Mouse (Mus musculus): ENCODE results near the gene Oxct2a. TPM values are rescaled to one million over a fixed set of nuclear protein-coding genes. Genes with fewer than 3 reads are reported as not detected.

Oxct2a gene
- polyA plus RNA-seq (2014; fragmentation: Nextera tagmentation; extraction: Ambion mirVana): not detected in 2 replicates

DNA sequence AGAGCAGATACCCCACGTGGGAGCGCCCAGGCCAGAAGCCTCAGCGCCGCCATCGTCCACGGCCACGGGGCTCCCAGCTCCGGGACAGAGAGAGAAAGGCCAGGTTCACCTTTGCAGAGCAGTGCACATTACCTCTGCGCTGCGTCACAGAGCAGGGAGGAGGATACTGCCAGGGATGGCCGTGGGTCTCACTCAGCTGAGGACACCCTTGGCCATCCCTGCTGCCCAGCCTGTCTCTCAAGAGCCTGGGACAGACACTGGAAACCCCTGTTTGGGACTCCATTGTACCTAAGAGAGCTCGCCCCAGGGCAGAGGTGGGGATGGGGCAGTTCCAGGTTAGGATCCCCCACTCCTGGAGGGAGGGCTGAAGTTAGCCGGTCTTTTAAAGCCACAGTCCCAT, at the start of gene Oxct2a:
Gene Oxct2a, minus strand, starts transcription at position 101 of the 400 bp plus-strand sequence.
- Histone ChIP-seq H3K27ac (ENCODE audit: low read depth, low read length) (no peak within 1 kb of the TSS), H3K4me1 (ENCODE audit: control insufficient read depth, insufficient read depth, low read length) (no peaks in the 10 kb centered on the region), H3K4me3 (ENCODE audit: low read depth, low read length) (no peak within 1 kb of the TSS), H3K9me3 (ENCODE audit: control insufficient read depth, low read length) (no peaks in the 10 kb centered on the region), H3K27me3 (ENCODE audit: control insufficient read depth, insufficient read depth, low read length) (peaks cover 4% of the 10 kb centered on the region; the same call in 1 of the 2 replicates), H3K36me3 (ENCODE audit: control insufficient read depth, insufficient read depth, low read length) (no peaks in the 10 kb centered on the region), H3K4me2 (ENCODE audit: low read depth, low read length) (peak within 1 kb of the TSS; percentile 27; the same call in 1 of the 2 replicates), H3K9ac (replicated peaks; ENCODE audit: low read depth, low read length) (no peak within 1 kb of the TSS)
- no peak for ATAC-seq (ENCODE audit: low read depth)
- WGBS: 11% methylated on average over 13 of the region's 13 CpGs

DNA sequence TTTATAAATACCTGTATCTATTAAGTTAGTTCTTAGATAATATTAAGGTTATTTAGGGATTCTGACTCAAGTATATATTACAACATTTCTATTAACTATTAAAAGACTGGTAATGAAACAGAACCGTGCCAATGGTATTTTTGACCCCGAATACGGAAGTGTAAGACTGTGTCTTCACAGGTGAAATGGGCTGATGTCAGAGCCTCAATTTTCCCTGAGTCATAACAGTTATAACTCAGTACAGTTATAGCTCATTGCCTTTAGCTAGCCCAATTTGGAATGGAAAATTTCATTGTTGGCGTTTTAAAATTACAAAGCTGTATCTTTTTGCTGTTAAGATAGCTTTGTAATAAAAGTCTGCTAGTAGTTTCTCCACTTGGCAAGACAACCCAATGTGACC, 40.1 kb upstream of the Oxct2a start:
- no peak overlapping the region for H3K27ac ChIP-seq (ENCODE audit: low read depth, low read length)
- no peak for ATAC-seq (ENCODE audit: low read depth)
- peaks cover 82% of the 10 kb centered on the region for H3K36me3 ChIP-seq (ENCODE audit: control insufficient read depth, insufficient read depth, low read length)
- H3K27me3 ChIP-seq (ENCODE audit: control insufficient read depth, insufficient read depth, low read length): no peaks in the 10 kb centered on the region
- H3K4me1 ChIP-seq (ENCODE audit: control insufficient read depth, insufficient read depth, low read length): no peaks in the 10 kb centered on the region
- no peak overlapping the region for H3K4me2 ChIP-seq (ENCODE audit: low read depth, low read length)
- no peaks in the 10 kb centered on the region for H3K9me3 ChIP-seq (ENCODE audit: control insufficient read depth, low read length)
- WGBS: 97% methylated on average over 4 of the region's 4 CpGs
- no peak overlapping the region for H3K4me3 ChIP-seq (ENCODE audit: low read depth, low read length)
- H3K9ac ChIP-seq (replicated peaks; ENCODE audit: low read depth, low read length): no peak overlapping the region

DNA sequence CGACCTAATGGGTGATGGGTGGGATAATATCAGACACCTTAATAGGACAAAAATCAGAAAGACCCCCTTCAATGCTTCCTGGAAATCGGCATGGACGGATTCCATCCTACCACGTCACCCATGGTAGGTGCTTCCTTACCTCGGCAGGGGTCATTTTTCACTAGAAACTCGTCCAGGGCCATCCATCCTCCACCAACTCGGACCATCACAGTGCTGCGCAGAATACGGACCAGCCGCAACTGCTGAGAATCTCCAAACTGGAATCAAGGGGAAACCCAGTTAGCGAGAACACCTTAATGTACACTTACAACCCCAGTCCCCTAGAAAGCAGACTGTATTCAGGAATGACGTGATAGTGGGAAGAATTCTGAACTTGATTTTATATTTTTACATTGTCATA, 37.3 kb upstream of the Oxct2a start:
- H3K4me1 ChIP-seq (ENCODE audit: control insufficient read depth, insufficient read depth, low read length): no peaks in the 10 kb centered on the region
- no peak overlapping the region for H3K4me2 ChIP-seq (ENCODE audit: low read depth, low read length)
- peaks cover 70% of the 10 kb centered on the region for H3K36me3 ChIP-seq (ENCODE audit: control insufficient read depth, insufficient read depth, low read length)
- no peaks in the 10 kb centered on the region for H3K9me3 ChIP-seq (ENCODE audit: control insufficient read depth, low read length)
- H3K27me3 ChIP-seq (ENCODE audit: control insufficient read depth, insufficient read depth, low read length): no peaks in the 10 kb centered on the region
- 95% methylated on average over 12 of the region's 12 CpGs for WGBS
- H3K9ac ChIP-seq (replicated peaks; ENCODE audit: low read depth, low read length): no peak overlapping the region
- no peak overlapping the region for H3K27ac ChIP-seq (ENCODE audit: low read depth, low read length)
- ATAC-seq (ENCODE audit: low read depth): no peak
- no peak overlapping the region for H3K4me3 ChIP-seq (ENCODE audit: low read depth, low read length)

DNA sequence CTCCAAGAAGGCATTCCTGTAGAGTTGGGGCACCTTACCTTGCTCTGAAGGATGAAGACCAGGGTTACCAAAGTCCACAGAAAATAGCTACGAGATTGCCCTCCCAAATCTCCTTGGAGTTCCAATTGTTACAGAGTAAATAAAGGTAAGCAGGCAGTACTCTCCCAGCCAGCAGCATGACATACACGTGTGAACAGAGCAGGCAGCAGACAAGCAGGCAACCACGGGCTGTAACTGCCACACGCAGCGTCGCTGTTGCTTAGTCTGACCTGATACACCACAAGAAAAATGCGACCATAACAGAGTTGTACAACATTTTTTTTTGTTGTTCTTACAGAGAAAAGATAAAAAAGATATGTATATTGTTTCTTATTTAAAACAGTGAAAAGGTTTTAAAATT, 35.2 kb upstream of the Oxct2a start:
- H3K27me3 ChIP-seq (ENCODE audit: control insufficient read depth, insufficient read depth, low read length): no peaks in the 10 kb centered on the region
- 93% methylated on average over 7 of the region's 7 CpGs for WGBS
- no peak overlapping the region for H3K4me3 ChIP-seq (ENCODE audit: low read depth, low read length)
- peaks cover 70% of the 10 kb centered on the region for H3K36me3 ChIP-seq (ENCODE audit: control insufficient read depth, insufficient read depth, low read length)
- no peak overlapping the region for H3K9ac ChIP-seq (replicated peaks; ENCODE audit: low read depth, low read length)
- H3K27ac ChIP-seq (ENCODE audit: low read depth, low read length): no peak overlapping the region
- H3K4me2 ChIP-seq (ENCODE audit: low read depth, low read length): no peak overlapping the region
- H3K9me3 ChIP-seq (ENCODE audit: control insufficient read depth, low read length): no peaks in the 10 kb centered on the region
- no peaks in the 10 kb centered on the region for H3K4me1 ChIP-seq (ENCODE audit: control insufficient read depth, insufficient read depth, low read length)
- no peak for ATAC-seq (ENCODE audit: low read depth)

DNA sequence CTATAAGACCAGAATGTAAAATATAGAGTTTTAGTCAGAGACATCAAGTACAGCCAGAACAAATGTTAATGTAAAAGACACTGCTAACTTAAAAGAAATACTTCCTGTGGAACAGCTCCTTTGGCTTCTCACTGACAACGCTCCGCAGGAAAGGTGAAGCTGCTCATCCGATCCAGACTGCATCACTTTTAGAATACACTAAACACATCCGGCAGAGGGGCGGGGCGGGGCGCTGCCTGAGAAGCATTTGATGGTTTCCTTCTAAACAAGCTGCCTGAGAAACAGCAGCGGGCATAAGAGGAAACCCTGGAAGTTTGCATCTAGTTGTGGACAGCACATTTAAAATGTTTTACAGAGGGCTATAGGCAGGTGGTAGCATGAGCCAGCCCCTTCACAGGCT, 32.5 kb upstream of the Oxct2a start:
- Histone ChIP-seq H3K27ac (ENCODE audit: low read depth, low read length) (no peak overlapping the region), H3K4me2 (ENCODE audit: low read depth, low read length) (no peak overlapping the region), H3K4me1 (ENCODE audit: control insufficient read depth, insufficient read depth, low read length) (no peaks in the 10 kb centered on the region), H3K9ac (replicated peaks; ENCODE audit: low read depth, low read length) (no peak overlapping the region), H3K36me3 (ENCODE audit: control insufficient read depth, insufficient read depth, low read length) (peaks cover 68% of the 10 kb centered on the region), H3K27me3 (ENCODE audit: control insufficient read depth, insufficient read depth, low read length) (no peaks in the 10 kb centered on the region), H3K9me3 (ENCODE audit: control insufficient read depth, low read length) (no peaks in the 10 kb centered on the region), H3K4me3 (ENCODE audit: low read depth, low read length) (no peak overlapping the region)
- no peak for ATAC-seq (ENCODE audit: low read depth)
- 90% methylated on average over 8 of the region's 8 CpGs for WGBS

DNA sequence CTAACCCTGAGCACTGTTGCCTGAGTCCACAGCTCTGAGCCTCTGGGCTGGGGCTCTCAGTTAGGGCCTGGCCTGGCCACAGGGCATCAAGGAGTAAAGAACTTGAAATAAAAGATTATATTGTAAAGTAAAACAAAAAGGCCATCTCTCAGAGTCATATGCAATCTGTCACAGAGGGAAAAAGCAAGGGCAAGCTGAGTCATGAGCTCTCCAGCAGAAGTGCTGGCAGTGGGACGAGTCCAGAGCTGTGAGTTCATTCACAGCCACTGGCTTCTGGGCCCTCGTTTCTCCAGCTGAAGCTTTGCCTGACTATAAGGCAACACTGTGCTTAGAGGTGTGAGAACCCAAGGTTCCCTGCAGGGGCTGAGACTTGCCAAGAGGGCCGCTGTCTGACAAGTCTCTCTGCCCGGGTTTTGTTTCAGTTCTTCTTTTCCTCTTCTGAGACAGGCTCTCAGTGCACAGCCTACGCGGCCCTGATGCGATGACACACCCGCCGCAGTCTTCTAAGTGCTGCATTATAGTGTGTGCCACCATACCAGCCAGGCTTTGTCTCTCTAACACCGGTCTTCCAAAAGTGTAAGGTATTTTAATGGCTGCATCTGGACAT, 29.9 kb upstream of the Oxct2a start:
- H3K9ac ChIP-seq (replicated peaks; ENCODE audit: low read depth, low read length): no peak overlapping the region
- H3K9me3 ChIP-seq (ENCODE audit: control insufficient read depth, low read length): no peaks in the 10 kb centered on the region
- no peak overlapping the region for H3K27ac ChIP-seq (ENCODE audit: low read depth, low read length)
- H3K4me3 ChIP-seq (ENCODE audit: low read depth, low read length): no peak overlapping the region
- ATAC-seq (ENCODE audit: low read depth): no peak
- no peaks in the 10 kb centered on the region for H3K27me3 ChIP-seq (ENCODE audit: control insufficient read depth, insufficient read depth, low read length)
- WGBS: 92% methylated on average over 10 of the region's 10 CpGs
- peaks cover 70% of the 10 kb centered on the region for H3K36me3 ChIP-seq (ENCODE audit: control insufficient read depth, insufficient read depth, low read length)
- H3K4me2 ChIP-seq (ENCODE audit: low read depth, low read length): no peak overlapping the region
- H3K4me1 ChIP-seq (ENCODE audit: control insufficient read depth, insufficient read depth, low read length): no peaks in the 10 kb centered on the region

DNA sequence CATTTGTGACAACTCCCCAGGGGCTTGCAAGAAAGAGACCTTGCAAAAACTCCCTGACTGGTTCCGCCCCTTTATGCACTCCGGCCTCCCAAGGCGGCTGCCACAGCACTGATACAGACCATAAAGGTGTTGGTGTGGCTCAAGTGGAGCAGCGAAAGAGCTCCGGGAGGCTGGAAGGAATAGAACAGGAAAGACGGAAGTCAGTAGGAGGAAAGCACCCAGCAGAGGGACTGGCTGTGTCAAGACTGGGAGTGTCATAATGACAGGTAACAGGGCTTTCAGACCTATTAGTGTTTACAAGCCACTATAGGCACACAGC, 20.0 kb upstream of the Oxct2a start:
- ATAC-seq (ENCODE audit: low read depth): no peak
- Histone ChIP-seq H3K4me2 (ENCODE audit: low read depth, low read length) (peak overlapping the region; percentile 71), H3K27me3 (ENCODE audit: control insufficient read depth, insufficient read depth, low read length) (peaks cover 30% of the 10 kb centered on the region), H3K9me3 (ENCODE audit: control insufficient read depth, low read length) (no peaks in the 10 kb centered on the region), H3K4me1 (ENCODE audit: control insufficient read depth, insufficient read depth, low read length) (peaks cover 12% of the 10 kb centered on the region; the same call in 1 of the 2 replicates), H3K27ac (ENCODE audit: low read depth, low read length) (no peak overlapping the region), H3K9ac (replicated peaks; ENCODE audit: low read depth, low read length) (no peak overlapping the region), H3K36me3 (ENCODE audit: control insufficient read depth, insufficient read depth, low read length) (peaks cover 9% of the 10 kb centered on the region; the same call in 1 of the 2 replicates), H3K4me3 (ENCODE audit: low read depth, low read length) (peak overlapping the region; percentile 40; the same call in 1 of the 2 replicates)
- 7% methylated on average over 6 of the region's 6 CpGs for WGBS

DNA sequence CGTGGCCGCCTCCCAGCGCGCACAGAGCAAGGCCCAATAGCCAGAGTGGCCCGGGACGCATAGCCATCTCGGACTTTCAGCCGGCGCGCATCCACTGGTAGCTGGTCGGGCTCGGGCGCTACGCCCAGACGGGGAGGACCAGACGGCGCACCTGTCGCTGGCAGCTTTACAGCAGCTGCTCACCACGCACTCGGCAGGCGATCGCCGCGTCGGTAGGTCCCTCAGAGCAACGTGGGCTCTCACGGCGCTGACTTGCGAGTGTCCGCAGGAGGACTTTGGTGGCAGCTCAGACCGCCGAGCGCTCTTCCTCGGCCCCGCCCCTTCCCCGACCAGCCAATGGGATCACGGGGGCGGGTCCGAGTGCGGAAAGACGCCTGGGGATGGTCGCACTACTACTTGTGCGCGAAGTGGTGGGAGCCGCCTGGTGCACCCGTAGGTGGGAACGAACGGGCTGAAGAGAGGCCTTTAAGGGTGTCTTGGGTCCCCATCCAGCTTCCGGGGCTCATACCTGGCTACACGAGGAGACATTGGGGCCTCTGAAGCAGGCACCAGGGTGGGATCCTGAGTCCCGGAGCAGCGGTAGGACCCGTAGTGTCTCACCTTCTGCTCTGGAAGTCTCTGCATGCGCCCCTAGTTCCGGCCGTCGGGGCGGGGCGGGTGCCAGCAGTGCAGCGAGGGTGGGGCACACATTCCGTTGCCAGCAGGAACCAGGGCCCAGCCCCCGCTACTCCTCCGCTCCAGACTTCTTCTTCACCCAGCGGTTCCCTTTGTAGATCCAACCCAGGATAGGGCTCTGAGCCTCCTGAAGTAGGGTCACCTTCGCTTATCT, 19.4 kb upstream of the Oxct2a start, which contains the start of gene Bmp8a:
Gene Bmp8a, minus strand, starts transcription at position 611 of the 829 bp plus-strand sequence.
- peak; percentile 87 for ATAC-seq (ENCODE audit: low read depth)
- peak within 1 kb of the TSS; percentile 22; the same call in 1 of the 2 replicates for H3K9ac ChIP-seq (replicated peaks; ENCODE audit: low read depth, low read length)

DNA sequence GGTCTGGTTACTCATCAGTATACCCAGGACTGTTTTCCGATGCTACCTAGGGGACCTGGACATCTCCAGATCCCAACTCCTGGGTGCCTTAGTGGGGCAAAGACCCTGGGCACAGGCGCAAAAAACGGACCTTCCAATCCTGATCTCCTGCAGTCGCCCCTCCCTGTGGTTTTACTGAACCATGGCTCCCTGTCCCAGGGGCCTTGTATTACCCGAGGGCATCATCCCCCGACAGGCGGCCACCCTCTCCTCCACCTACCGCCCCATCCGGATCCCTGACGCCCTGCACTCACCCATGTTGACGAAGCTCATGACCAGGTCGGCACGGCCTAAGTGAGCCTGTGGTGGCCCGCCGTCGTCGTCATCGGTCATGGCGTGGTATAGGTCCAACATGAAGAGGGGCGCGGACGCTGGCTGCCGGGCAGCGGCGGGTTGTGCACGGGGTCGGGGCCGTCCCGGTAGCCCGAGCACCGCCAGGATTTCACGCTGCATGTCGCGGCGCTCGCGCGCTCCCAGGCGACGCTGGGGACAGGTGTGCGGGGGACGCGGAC, 18.7 kb upstream of the Oxct2a start:
- H3K4me2 ChIP-seq (ENCODE audit: low read depth, low read length): peak overlapping the region; percentile 71
- H3K9me3 ChIP-seq (ENCODE audit: control insufficient read depth, low read length): no peaks in the 10 kb centered on the region
- ATAC-seq (ENCODE audit: low read depth): peak; percentile 39
- peak overlapping the region; percentile 40 for H3K4me3 ChIP-seq (ENCODE audit: low read depth, low read length)
- peaks cover 30% of the 10 kb centered on the region for H3K27me3 ChIP-seq (ENCODE audit: control insufficient read depth, insufficient read depth, low read length)
- H3K36me3 ChIP-seq (ENCODE audit: control insufficient read depth, insufficient read depth, low read length): peaks cover 2% of the 10 kb centered on the region; the same call in 1 of the 2 replicates
- no peak overlapping the region for H3K27ac ChIP-seq (ENCODE audit: low read depth, low read length)
- H3K9ac ChIP-seq (replicated peaks; ENCODE audit: low read depth, low read length): peak overlapping the region; percentile 22; the same call in 1 of the 2 replicates
- peaks cover 12% of the 10 kb centered on the region; the same call in 1 of the 2 replicates for H3K4me1 ChIP-seq (ENCODE audit: control insufficient read depth, insufficient read depth, low read length)
- 2% methylated on average over 34 of the region's 43 CpGs for WGBS

More for the DNA sequence above, 19.4 kb upstream of the Oxct2a start, which contains the start of gene Bmp8a:
- H3K27ac ChIP-seq (ENCODE audit: low read depth, low read length): no peak within 1 kb of the TSS
- H3K4me3 ChIP-seq (ENCODE audit: low read depth, low read length): peak within 1 kb of the TSS; percentile 40
- H3K4me2 ChIP-seq (ENCODE audit: low read depth, low read length): peak within 1 kb of the TSS; percentile 71
- WGBS: under 1% methylated on average over 65 of the region's 65 CpGs
- H3K36me3 ChIP-seq (ENCODE audit: control insufficient read depth, insufficient read depth, low read length): peaks cover 6% of the 10 kb centered on the region; the same call in 1 of the 2 replicates
- H3K4me1 ChIP-seq (ENCODE audit: control insufficient read depth, insufficient read depth, low read length): peaks cover 12% of the 10 kb centered on the region; the same call in 1 of the 2 replicates
- H3K27me3 ChIP-seq (ENCODE audit: control insufficient read depth, insufficient read depth, low read length): peaks cover 30% of the 10 kb centered on the region
- H3K9me3 ChIP-seq (ENCODE audit: control insufficient read depth, low read length): no peaks in the 10 kb centered on the region
